Mouse (Mus musculus): ENCODE results near the gene Vegfc.

- TF ChIP-seq POLR2A (IDR thresholded peaks at IDR 0.05; ENCODE audit: control insufficient read depth, extremely low read depth, insufficient read depth, low read length, poor library complexity) (no peak), CTCF (IDR thresholded peaks at IDR 0.05; ENCODE audit: borderline replicate concordance, control insufficient read depth, extremely low read depth, insufficient read depth, low read length, poor library complexity) (no peak)
These were observed 8.5 kb downstream of the Vegfc start for GRCm38 (mm10) chr8:54085896-54086295.

All from thymus, adult 2 months (tissue).